Mouse (Mus musculus): ENCODE data around the gene S100b.

The S100b gene

DNA sequence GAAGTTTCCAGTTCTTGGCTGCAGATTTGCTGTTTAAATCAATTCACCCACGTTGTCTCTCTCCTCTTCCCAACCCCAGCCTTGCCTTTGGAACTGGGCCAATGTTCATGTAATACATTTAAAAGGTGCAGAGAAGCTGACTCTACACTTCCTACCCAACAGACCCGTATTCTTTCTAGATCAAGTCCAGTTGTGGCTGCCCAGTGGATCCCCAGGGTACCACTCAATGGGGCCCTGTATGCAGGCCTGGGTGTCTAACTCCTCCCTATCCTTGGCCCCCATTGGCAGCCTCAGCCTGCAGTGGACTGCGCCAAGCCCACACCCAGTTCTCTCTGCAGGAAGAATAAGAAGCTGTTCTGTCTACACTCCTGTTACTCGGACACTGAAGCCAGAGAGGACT, at the start of gene S100b:
S100b (plus strand) TSS at position 318 of the 400 bp plus-strand sequence.
- DNase-seq (ENCODE audit: low spot score), result no peak

DNA sequence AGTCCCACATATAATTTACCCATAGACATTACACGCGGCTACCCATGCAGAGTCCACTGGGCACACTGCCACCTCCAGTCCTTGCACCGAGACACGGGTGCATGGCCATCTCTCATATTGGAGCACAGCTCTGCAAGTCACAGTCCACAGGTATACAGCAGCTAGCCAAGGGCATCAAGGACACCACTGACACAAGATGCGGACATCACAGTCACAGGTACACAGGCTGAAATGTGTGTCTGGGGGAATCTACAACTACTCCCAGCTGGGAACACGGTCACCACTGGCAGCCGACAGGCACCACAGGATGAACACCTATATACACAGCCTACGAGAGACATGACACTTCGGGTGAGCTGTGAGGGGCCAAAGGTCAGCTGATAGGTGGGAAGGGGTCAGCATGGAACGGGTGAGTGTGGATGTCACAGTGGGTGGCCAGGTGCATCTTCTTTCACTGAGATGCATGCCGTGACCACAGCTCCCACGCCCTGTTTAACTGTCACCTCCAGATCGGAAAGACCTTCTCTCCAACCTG, 46.3 kb upstream of the S100b start:
- no peak for DNase-seq (ENCODE audit: low spot score)

DNA sequence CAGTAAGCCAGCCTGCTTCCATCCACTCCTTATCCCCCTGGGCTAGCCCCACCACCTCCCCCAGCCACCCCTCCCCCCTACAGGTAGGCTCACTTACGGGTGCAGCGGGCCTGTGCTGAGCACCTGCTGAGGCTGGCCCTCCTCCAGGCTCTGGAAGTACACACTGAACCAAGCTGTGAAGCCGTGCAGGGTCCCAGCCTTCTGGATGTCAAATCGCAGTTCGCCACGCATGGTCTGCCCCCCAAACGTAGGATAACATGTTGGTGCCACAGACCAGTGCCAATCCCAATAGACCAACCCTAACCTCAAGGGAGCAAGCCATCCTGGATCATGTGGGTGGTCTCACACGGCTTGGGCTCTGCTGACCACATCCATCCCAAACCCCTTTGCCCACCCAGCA, 44.4 kb upstream of the S100b start:
- DNase-seq (ENCODE audit: low spot score), result no peak

DNA sequence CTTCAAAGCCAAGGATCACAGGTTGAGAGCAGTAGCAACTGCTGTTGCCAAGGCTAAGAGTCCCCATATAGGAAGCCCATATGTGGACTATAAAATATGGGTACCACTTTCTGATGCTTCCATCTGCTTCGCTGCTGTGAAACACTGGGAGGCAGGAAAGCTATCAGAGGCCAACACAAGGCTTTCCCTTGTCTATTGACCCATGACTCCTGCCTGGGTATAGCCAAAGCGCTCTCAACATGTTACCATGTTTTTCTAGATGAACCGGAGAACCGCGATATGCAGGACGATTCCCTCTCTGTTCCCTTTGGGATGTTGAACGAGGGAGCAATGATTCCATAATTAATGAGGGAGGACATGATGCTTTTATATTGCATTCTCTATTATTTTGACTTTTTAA, 42.8 kb upstream of the S100b start:
- no peak for DNase-seq (ENCODE audit: low spot score)

DNA sequence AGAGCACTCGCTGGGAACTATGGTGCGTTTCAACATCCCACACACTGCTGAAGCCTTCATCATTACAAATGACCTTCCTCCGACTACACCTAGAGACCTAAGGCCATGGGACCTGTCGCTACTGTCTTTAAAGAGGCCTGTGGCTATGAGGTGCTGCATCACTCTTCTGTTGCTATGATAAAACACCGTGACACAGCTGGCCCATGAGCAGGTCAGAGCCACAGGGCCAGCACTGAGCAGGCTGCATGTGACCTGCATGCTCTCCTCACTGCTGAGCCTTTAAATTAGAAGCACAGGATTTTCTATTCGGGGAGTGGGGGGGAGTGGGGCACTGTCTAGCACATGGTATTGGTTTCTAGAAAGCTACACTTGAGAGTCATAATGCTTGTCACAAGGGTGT, 41.5 kb upstream of the S100b start:
- no peak for DNase-seq (ENCODE audit: low spot score)

DNA sequence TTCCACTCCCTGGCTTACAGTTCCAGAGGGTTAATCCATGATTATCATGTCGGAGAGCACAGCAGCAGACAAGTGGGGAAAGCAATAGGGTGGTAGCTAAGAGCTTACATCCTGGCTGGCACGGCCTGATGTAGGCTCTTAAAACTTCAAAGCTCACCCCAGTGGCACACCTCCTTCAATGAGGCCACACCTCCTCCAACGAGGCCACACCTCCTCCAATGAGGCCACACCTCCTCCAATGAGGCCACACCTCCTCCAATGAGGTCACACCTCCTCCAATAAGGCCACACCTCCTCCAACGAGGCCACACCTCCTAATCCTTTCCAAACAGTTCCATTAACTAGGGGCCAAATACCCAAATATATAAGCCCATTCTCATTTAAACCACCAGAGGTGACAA, 39.5 kb upstream of the S100b start:
- no peak for DNase-seq (ENCODE audit: low spot score)

DNA sequence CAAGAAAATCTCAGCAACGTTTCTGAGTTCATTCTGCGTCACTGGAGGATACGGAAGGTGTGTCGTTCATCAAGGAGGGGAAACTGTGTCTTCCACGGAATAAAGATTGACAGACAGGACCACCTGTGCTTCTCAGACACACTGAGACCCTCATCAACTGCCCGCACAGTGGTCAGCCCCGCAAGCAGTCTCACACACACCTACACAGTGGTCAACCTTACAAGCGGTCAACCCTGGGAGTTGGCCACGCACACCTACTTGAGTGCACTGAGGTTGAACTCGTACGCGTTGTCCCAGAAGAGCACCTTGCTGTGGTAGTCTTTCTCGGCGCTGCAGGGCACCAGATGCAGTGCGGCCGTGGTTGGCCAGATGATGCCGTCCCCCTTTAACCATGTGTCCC, 36.6 kb upstream of the S100b start:
- DNase-seq (ENCODE audit: low spot score), result no peak

DNA sequence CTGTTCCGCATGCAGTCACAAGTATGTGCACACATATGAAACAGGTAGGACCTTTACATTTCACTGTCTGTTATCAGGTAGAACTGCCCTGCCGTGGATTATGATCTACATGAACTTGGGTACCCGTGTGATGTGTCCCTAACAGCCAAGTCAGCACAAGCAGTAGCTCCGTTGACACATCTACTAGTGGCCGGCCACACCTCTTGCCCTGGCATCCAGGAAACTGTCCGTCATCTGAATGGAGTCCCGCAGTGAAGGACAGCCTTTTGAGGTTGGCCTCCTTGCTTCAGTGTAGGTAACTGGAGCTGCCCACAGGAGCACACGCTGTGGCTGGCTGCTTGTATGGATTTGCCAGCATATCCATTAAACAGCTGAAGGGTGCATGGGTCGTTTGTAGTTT, 35.4 kb upstream of the S100b start:
- no peak for DNase-seq (ENCODE audit: low spot score)

DNA sequence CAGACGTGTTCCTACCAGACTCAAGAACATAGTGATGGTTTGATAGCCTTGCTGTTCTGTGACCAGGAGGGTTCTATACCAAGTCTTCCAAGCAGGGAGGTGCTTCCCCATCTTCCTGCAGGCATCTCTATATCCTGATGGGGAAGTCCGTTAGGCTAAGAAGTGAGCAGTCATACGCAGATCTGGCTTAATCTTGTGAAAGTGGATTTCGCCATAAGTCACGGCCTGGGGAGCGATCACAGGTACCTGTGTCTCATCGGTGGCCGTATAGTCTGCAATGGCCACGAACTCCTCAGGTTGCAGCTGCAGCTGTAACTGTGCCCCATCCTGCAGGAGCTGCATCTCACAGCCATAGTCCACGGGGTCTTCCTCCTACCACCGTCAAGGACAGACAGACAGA, 27.7 kb upstream of the S100b start:
- no peak for DNase-seq (ENCODE audit: low spot score)

DNA sequence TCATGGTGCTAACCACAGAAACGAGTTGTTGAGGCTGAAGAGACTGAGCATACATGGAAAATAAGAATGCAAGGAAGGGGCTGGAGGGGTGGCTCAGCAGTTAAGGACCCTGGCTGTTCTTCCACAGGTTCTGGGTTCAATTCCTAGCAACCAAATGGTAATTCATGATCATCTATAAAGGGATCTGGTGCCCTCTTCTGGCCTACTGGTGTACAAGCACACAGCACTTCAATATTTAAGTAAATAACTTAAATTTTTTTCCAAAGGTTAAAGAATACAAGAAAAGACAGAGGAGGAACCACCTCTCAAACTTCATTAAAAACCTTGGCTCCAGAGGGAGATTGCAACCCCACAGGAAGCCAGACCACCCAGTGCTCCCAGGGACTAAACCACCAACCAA, 24.0 kb upstream of the S100b start:
- no peak for DNase-seq (ENCODE audit: low spot score)

DNA sequence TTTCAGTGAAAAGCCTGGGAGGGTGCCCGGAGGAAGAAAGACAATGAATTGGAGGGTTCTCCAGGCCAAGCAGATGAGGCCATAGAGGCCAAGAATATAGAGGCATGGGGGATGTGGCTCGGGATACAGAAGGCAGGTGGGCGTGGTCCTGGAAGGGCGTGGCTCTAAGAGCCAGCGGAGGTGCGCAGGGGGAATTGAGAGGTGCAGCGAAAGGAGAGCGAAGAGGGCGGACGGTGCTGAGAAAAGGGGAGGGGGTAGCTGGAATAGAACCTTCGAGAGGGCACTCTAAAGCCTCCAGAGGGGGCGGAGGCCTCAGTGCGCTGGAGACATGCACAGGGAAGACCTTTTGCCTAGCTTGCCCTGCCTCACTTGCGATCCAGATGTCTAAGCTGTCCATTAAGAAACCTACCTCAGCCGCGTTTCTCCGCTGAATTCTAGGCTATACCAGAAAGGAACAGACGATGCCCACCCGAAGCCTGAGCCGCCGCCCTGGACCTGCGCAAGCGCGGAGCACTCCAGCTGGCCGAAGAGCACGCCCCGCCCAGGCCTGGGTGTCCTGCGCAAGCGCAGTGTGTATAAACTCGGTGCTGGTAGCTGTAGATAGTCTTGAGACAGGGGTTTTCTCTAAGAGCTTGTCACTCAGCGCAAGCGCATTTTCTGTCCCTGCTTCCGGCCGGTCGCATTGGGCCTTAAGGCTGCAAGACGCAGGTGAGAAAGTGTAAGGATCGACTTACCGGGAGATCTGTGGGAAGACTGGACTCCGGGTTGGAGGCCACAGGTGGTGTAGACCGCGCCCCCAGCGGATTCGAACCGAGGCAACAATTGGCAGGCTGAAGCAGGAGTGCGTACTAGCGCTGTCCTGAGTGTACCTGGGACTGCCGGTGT, 16.1 kb upstream of the S100b start, which contains the start of gene Prmt2:
Prmt2 (minus strand) TSS at position 525 of the 885 bp plus-strand sequence.
- peak; percentile 92 for DNase-seq (ENCODE audit: low spot score)

DNA sequence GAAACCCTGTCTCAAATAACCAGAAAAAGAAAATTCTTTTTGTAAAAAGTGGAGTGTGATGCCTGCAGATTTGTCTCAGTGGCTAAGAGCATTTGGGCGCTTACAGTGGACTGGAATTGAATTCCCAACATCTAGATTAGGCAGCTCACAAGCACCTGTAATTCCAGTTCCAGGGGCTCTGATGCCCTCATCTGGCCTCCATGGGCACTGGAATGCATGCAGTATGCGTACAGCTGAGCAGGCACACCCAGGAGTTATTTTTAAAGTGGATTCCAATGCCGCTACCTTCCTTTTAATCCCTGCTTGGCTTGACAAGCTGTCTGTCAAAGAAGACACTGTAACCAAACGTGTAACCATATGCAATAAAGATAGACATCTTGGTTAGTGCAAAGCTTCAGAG, 14.3 kb upstream of the S100b start:
- no peak for DNase-seq (ENCODE audit: low spot score)

DNA sequence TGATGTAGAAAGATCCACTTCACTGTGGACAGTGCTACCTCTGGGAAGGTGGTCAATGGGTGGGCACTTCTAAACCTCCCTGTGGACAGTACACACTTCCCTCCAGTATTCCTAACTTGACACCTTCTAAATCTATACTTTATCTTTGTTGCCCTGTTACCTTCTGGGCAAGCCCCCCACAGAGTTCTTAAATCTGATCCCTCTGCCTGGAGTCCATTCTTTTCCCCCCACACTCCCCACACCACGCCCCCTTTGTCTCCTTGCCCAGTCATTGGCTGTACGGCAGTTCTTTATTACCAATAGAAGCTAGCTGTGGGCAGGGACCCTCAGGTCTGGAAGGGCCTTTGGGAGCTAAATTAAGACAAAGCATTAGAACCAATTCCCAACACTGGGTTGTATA, 8.5 kb upstream of the S100b start:
- DNase-seq (ENCODE audit: low spot score), result no peak

DNA sequence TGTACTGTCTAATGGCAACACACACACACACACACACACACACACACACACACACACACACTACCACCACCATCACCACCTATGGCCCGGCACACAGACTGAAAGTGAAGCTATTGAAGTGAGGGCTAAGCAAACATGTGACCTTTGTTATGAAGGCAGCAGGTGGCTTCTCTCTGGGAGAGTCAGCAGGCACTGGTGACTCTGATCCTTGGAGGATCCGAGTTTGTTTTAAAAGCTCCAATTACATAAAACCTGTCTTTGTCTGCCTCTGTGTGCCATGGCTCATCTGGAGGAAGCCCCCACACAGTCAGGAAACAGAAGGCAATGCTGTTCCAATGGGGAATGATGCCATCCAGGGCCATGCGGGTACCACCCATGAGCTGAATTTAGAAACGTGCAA, 7.1 kb upstream of the S100b start:
- DNase-seq (ENCODE audit: low spot score), result no peak

DNA sequence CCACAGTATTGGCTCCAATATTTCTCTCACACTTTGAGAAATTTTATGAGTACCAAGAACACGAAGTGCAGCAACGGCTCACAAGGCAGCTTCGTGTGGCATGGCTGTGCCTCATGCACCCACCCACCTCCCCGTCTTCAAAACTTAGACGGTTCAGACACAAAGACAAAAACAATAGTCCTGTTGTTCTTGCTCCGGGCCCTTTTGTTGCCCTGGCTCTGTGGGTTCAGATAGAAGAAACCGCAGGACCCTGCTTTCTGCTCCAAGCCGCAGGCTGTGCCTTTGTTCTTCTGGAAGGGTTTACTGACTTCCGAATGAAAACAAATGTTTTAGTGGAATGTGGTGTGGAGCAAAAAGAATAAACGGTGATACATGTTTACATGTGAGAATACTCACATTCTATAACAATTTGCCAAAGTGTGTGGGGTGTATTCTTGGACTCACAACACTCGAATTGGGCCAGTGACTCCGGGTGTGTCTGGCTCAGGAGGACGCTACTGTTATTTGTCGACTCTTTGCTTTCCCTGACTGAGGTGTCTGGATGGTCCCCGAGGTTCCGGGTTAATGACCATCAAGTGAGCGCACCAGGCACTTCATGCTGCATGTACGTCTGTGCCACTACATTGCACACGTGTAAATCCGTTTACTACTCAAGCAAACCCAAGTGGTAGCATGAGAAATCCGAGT, 5.5 kb upstream of the S100b start:
- no peak for DNase-seq (ENCODE audit: low spot score)

DNA sequence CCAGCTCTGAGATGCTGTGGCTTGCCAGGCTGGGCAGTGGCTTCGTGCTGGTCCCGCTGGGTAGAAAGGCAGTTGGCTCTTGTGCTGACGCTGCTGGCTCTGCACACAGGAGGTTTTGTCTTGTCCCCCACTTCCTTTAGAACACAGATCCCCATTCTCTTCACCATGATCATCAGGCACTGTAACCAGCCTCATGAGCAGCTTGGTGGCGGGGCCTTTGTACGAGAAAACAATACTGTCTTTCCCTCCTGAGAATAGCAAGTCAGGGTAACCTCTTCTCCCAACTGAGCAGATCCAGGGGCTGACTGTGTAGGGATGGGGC, 5.0 kb upstream of the S100b start:
- DNase-seq (ENCODE audit: low spot score), result no peak

DNA sequence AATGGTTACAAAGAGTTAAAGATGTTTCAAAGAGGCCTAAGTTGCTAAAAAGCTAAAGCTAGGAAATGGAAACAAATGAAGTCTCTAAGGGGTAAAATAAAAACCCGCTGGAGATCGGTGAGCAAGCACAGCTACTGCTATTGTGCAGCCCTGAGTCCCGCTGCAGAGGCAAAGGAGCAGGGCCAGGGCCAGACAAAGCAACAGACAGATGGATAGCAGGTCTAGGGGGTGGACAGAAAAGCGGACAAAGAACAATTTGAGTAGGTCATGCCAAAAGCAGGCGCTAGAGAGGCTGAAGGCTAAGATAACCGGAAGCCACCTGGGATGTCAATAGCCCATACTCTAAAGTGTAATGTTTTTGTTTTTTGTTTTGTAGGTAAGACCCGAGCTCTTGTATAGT, 2.8 kb upstream of the S100b start:
- no peak for DNase-seq (ENCODE audit: low spot score)

DNA sequence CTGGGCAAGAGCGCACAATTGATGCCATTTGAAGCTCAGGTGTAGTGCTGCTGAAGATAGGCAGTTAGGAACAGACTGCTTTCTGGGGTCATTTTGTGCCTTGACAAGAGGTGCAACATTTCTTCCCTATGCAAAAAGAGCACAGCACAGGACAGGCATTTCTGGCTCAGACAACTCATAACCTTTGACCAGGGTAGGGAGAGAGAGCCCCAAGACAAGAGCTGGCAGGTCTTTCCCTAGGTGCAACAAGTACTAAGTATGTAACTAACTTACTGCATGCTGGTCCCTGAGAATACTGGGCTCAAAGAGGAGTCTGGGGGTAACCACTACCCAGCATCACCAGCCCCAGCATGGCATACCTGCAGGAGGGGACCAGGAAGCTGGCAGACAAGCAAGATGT, 574 bp upstream of the S100b start:
- no peak for DNase-seq (ENCODE audit: low spot score)

DNA sequence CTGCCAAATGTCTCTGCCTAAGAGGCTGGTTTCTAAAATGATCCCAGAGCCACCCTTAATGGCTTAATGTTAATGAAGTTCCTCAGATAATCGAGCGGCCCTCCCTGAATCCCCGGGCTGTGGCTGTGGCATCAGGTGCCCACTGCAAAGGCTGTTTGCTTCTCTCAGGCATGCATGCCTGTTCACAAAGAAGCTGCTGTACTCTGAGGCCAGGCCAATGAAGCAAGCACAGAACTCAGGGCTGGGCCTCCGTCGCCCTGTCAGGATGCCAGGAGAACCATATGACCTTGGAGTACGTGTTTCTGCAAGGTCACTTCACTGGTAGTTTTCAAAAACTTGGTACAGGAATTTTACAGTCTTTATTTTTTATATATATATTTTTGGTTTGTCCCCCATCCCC, 2.0 kb downstream of the S100b start:
- DNase-seq (ENCODE audit: low spot score), result no peak

DNA sequence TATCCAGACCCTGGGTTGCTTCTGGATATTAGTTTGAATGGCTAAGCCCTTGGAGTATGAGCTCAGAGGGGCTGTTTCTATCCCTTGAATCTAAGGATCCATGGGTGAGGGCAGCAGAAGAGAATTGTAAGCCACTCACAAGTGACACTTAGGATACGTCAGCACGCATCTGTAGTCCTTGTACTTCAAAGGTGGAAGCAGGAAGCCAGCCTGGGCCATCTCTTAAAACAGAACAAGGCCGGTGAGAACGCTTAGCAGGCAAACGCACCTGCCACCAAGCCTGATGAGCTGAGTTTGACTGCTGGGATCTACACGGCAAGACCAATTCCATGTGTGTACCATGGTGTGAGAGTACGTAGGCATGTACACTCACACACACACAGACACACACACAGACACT, 3.6 kb downstream of the S100b start:
- no peak for DNase-seq (ENCODE audit: low spot score)

DNA sequence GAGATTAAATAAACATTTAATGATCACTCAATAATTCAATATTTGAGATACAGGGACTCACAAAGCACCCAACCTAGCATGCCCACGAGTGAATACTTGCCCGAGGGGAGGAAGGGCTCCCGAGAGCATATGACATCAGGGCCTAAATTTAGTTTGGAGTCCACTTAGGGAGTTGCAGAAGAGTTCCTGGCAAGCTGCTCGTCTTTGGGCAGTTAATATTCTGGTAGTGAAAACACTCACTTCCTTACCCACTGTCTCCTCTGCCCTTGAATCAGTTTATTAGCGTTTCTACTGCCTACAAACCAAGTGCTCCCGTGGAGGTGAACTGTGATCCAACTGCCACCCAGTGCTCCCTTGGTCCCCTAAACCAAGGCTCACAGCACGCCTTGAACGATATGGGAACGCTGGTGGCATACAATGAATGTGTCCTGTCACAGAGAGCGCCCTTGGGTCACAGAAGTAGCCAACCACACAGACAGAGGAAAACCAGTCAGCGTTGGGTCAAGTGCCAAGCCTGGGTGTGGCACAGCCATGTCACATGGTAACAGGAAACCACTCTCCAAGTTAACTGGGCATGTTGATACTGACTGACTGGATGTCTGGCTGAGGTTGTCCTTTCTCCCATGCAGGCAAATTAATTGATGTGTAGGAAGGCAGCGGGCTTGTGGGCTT, 4.2 kb downstream of the S100b start:
- no peak for DNase-seq (ENCODE audit: low spot score)

DNA sequence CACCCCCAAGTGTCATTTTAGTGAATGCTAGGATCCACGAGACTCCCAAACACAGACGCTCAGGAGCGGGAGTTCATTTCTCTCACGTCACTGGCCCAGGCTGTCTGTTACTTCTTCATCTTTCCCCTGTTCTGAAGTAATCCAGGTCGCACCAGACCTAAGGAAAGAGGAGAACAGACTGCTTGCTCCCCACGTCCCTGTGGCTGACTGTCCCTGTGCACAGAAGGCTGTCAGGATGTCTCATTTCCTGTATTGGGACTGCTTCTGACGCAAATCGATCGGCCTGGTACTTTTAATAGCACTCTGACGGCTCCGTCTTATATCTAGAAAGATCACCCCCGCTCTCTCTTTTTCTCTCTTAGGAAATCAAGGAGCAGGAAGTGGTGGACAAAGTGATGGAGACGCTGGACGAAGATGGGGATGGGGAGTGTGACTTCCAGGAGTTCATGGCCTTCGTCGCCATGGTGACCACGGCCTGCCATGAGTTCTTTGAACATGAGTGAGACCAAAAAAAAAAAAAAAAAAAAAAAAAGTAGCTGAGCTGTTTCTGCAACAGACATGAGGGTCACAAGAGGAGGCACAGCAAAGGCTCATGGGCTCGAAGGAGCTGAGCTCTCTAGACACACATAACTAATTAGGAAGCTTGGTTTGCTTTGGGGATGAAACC, 6.0 kb downstream of the S100b start:
- DNase-seq (ENCODE audit: low spot score), result no peak
